Mouse (Mus musculus): Measurements from ENCODE around the gene Slc9a6. TPM values are rescaled to one million over a fixed set of nuclear protein-coding genes. Genes with fewer than 3 reads are reported as not detected.

Slc9a6 gene
- total RNA-seq, 2 experiments from 2014 or later: 87.0 to 87.9 TPM

- no peak for DNase-seq (ENCODE audit: low spot score in 2 of 2)
Observed at GRCm38 (mm10) chrX:56663377-56663776, 53.8 kb downstream of the Slc9a6 start.

- DNase-seq (ENCODE audit: low spot score in 2 of 2): no peak
Observed at GRCm38 (mm10) chrX:56665226-56665973, 55.8 kb downstream of the Slc9a6 start.

GRCm38 (mm10) chrX:56667296-56667695, 57.7 kb downstream of the Slc9a6 start:
- DNase-seq (ENCODE audit: low spot score in 2 of 2): no peak

DNA sequence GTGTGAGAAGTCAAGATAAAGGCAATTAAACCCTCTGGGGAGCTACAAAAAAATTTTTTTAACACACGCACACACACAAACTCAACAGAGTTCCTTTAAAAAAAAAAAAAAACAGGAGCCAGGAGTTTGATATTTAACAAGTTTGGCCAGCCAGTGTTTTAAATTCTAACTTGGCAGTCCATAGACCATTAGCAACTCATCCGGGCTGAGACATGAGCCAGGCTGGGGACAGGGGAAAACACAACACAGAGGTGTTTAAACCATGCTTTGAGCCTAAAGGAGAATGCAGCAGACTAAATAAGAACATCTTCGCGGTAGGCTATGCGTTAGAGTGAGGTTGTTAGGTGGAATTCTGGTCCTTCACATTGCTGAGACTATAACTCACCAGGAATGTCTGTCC, 58.5 kb downstream of the Slc9a6 start:
- no peak for DNase-seq (ENCODE audit: low spot score in 2 of 2)

GRCm38 (mm10) chrX:56668501-56668900, 58.9 kb downstream of the Slc9a6 start:
- no peak for DNase-seq (ENCODE audit: low spot score in 2 of 2)

- DNase-seq (ENCODE audit: low spot score in 2 of 2): no peak
Observed at GRCm38 (mm10) chrX:56675556-56675955, 66.0 kb downstream of the Slc9a6 start.

DNA sequence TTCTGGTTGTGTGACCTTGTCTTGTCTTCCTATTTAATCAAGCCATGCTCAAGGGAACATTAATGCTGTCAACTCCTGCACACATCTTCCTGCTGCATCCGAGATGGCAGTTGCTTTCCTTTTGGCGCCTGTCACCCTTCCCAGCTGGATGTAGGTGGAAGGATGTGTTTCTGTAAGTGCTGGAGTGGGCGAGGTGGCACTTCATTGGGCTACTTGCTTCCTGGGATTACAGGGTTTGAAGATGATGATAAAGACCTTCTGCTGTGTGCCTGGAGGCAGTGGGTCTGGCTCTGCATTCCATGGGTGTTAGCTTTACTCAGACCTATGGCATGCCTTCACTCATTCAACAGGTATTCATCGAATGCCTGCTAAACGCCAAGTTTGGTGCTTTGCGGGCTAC, 68.2 kb downstream of the Slc9a6 start:
- no peak for DNase-seq (ENCODE audit: low spot score in 2 of 2)

- no peak for DNase-seq (ENCODE audit: low spot score in 2 of 2)
Observed at GRCm38 (mm10) chrX:56679066-56679465, 69.5 kb downstream of the Slc9a6 start.

DNA sequence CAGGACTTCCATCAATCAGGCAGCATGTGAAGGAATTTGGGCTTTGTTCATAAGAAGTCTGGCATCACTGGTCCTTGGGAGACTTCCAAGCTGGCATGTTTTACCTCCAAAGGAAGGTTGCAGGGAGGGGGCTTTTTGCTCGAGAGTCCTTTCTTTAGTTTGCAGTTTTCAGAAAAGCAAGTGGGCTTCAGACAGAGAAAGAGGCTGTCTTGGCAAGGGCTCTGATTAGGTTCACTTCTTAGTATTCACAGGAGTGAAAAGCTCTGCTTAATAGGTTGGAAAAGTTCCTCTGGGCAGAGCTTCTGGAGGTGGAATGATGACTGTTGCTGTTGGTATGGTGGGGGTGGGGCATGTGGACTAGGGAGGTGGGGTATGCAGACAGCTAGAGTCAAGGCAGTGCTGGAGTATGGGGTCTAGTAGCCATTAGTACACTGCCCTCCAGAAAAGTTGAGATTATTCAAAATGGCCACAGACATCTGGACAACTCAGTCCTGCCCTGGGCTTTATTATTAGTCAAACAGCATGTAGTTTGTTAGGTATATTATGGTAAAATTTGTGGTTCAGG, 72.7 kb downstream of the Slc9a6 start:
- no peak for DNase-seq (ENCODE audit: low spot score in 2 of 2)

DNA sequence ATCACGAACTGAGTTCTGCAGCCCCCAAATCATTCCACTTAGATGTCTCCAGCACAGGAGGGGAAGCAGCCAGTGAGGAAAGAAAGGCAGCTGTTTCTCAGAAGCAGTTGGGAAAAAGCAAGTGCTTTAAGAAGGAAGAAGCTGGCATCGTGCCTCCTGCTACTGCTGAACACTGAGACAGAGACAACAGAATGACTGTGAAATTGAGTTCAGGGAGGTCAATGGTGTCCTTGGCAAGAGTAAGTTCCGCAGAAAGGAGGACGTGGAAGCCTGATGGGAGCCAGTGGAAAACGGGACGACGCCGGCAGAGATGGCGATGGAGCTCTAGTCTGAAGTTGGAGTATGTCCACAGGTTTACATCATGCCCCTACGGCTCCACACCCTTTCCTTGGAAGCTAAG, 74.0 kb downstream of the Slc9a6 start:
- DNase-seq (ENCODE audit: low spot score in 2 of 2): no peak

DNA sequence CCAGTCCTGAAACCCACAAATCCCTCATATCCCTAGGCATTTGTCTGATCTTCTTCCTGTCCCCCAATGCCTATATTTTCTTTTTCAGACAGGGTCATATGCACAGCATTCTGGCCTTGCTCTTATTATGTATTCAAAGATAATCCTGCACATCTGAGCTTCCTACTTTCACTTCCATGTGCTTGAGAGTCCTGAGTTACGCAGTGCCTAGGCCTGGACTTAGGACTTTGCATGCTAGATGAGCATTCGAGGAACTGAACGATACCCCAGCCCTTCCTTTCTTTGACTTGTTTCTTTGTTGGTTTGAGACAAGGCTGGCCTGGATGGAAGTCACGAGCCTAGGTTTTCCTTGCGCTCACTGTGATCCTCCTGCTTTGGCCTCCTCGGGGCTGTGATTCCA, 83.0 kb downstream of the Slc9a6 start:
- no peak for DNase-seq (ENCODE audit: low spot score in 2 of 2)

DNA sequence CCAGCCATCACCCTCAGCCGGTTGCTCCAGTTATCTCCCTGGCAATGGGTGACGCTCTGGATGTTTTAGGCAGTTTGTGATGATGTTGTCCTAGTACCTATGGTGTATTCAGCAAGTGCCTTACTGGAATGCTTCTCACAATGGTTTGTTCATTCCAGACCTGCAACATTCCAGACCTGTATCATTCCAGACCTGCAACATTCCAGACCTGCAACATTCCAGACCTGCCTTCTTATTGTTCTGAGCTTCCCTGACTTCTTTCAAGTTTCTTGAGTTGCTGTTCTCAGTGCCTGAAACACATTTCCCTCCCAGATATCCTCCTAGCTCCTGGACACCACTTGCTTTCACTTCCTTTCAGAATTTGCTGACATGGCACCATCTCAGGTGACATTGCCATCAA, 85.0 kb downstream of the Slc9a6 start:
- DNase-seq (ENCODE audit: low spot score in 2 of 2): no peak

GRCm38 (mm10) chrX:56697199-56697780, 87.7 kb downstream of the Slc9a6 start:
- no peak for DNase-seq (ENCODE audit: low spot score in 2 of 2)

DNA sequence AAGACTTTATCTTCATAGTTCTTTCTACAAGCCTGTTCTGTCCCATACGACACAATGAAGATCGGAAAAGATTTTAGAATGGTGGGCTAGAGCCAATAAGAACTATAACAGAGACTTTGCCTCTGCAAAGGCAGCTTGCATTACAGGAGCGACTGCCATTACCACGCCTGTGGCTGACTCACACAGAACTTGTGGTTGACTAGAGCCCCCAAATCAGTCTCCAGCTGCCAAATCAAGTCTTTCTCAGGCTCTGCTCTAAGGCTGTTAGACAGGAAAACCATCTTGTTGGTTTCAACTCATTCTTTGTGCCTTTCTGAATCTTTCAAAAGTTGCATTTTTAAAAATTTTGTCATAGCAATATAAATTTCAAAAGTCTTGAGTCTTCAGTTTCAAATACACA, 88.3 kb downstream of the Slc9a6 start:
- DNase-seq (ENCODE audit: low spot score in 2 of 2): no peak

DNA sequence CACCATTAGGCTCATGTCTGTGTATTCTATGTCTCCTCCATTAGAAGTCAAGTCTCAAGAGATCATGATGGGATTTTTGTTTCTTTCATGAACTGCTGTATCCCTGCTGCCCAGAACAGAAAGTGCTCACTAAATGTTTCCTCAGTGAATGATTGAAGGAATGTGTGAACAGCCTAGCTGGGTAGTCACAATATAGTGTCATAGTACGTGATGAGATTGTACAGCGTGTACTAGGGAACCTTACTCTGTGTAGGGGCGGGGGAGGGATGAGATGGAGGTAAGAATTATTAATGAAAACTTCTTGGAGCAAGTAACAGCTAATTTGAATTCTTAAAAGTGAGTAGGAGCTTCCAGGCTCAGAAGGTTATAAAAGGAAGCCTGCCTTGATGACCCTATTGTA, 91.7 kb downstream of the Slc9a6 start:
- no peak for DNase-seq (ENCODE audit: low spot score in 2 of 2)

DNA sequence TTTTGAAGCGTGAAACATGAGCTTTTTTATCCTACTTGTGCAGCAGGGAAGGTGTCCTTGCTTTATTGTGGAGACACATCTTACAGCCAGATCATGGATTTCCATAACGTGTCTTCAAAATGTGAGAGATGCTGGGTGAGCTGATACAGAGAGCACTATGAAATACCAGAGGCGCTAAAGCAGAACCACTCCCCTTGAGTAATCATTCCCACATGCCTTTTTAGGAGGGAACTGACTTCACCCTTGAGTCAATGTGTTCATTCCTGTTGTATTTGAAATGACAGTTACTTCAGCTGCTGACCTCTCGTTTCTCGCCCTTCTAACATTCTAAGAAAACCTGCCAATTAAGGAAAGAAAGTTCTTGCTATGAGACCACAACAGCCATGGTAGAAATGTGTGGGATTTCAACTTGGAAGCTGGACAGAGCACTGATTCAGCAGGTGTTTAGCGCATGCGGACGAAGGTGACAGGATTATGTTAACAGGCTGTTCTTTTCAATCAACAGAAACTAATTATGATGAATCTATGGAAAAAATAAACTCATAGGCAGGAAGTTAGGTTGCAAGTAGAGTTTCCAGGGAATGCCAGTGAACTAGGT, 94.5 kb downstream of the Slc9a6 start:
- DNase-seq (ENCODE audit: low spot score in 2 of 2): no peak

DNA sequence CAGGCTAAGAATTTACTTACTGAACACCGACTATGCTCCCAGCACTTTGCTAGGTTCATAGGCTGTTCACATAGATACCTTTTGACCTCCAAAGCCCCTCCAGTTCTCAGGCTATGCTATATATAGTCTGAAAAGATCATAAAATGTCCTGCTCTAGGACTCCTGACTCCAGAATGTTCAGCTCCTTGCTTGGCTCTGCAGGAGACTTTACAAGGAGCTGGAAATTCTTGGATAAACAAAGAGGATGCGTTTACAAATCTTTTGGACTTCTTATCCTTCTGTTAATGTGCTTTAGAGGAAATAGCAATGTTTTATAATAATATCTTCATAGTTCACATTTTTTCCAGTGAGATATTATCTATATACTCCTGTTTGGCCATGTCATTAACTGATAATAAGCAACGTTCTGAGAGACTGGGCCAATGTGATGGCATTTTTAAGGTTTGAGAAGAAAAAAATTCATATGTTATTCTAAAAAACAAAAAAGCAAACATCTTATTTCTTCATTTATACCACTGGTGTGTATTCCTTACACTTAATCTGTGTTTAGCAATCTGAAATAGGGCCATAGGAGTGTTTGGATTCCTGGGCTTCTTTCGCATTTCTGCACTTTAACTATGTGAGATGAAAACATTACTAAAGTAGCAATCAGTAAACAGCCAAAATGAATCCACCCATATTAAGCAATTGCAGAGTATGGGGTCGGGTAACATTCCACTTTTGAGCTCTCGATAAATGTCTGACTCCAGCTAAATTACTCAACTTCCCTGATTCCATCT, 99.2 kb downstream of the Slc9a6 start:
- no peak for DNase-seq (ENCODE audit: low spot score in 2 of 2)

GRCm38 (mm10) chrX:56710522-56710921, 101.0 kb downstream of the Slc9a6 start:
- DNase-seq (ENCODE audit: low spot score in 2 of 2): no peak

GRCm38 (mm10) chrX:56712666-56713065, 103.1 kb downstream of the Slc9a6 start:
- DNase-seq (ENCODE audit: low spot score in 2 of 2): no peak

Data from layer of hippocampus, postnatal 14 days (tissue).